Mouse (Mus musculus) myocyte (in vitro differentiated cells): ENCODE measurements at regions not wholly inside any gene's neighbourhood (a gene's known extent, or its start where the extent isn't known, plus 50 kb on each side); places are given as distances from the start of the nearest gene placed in this dataset.

ENCODE experiments used
- H3K27me3 ChIP-seq: one replicate; pipeline ENCODE4 v1.6.1; 2011; ENCODE audit not compliant: control insufficient read depth, insufficient read depth, insufficient read length
- H3K36me3 ChIP-seq: one replicate; pipeline ENCODE4 v1.6.1; 2011; ENCODE audit not compliant: control insufficient read depth, insufficient read depth
- H3K4me2 ChIP-seq: one replicate; pipeline ENCODE4 v1.6.1; 2011; ENCODE audit warnings: low read depth, control low read depth
- H3K4me3 ChIP-seq: one replicate; pipeline ENCODE4 v1.5.1; 2011; ENCODE audit warnings: mild to moderate bottlenecking, control low read depth, moderate library complexity
- H3K79me2 ChIP-seq: one replicate; pipeline ENCODE4 v1.6.1; 2011; ENCODE audit not compliant: control insufficient read depth, insufficient read depth
- H3ac ChIP-seq: one replicate; pipeline ENCODE4 v1.6.1; 2011; ENCODE audit not compliant: control insufficient read depth, insufficient read length
- CEBPB ChIP-seq: IDR thresholded peaks from 2 replicates; pipeline ENCODE4 v1.6.1; 2011; ENCODE audit warnings: mild to moderate bottlenecking, moderate library complexity; ENCODE audit not compliant: poor library complexity, insufficient read depth, severe bottlenecking
- E2F4 ChIP-seq: IDR thresholded peaks from one replicate; pipeline ENCODE4 v1.6.1; 2011; ENCODE audit warnings: mild to moderate bottlenecking, control low read depth, moderate library complexity; ENCODE audit not compliant: insufficient read depth
- MAX ChIP-seq: IDR thresholded peaks from one replicate; pipeline ENCODE4 v1.6.1; 2011; ENCODE audit warnings: low read depth, mild to moderate bottlenecking, control low read depth
- MYOD1 ChIP-seq, 3 experiments: IDR thresholded peaks; one replicate each; pipeline ENCODE4 v1.6.1; 2011; ENCODE audit warnings: control low read depth in 2 of 3, low read depth in 2 of 3, mild to moderate bottlenecking in 2 of 3, moderate library complexity in 1 of 3; ENCODE audit not compliant: insufficient read length in 2 of 3, control insufficient read depth in 1 of 3
- MYOG ChIP-seq, 3 experiments: IDR thresholded peaks; one replicate each; pipeline ENCODE4 v1.6.1; 2011; ENCODE audit warnings: control low read depth in 2 of 3, low read depth in 2 of 3, mild to moderate bottlenecking in 2 of 3; ENCODE audit not compliant: insufficient read length in 2 of 3, control insufficient read depth in 1 of 3, insufficient read depth in 1 of 3
- POLR2A ChIP-seq: IDR thresholded peaks from one replicate; pipeline ENCODE4 v1.6.1; 2011; ENCODE audit warnings: low read depth, mild to moderate bottlenecking, control low read depth, moderate library complexity; ENCODE audit not compliant: insufficient read length
- POLR2AphosphoS2 ChIP-seq: IDR thresholded peaks from one replicate; pipeline ENCODE4 v1.6.1; 2011; ENCODE audit warnings: low read depth, control low read depth; ENCODE audit not compliant: insufficient read length
- REST ChIP-seq: IDR thresholded peaks from one replicate; pipeline ENCODE4 v1.6.1; 2011; ENCODE audit warnings: mild to moderate bottlenecking, control low read depth, moderate library complexity; ENCODE audit not compliant: insufficient read depth, insufficient read length
- SRF ChIP-seq: IDR thresholded peaks from one replicate; pipeline ENCODE4 v1.6.1; 2011; ENCODE audit warnings: low read depth; ENCODE audit not compliant: control insufficient read depth, insufficient read length
- TCF12 ChIP-seq: IDR thresholded peaks from one replicate; pipeline ENCODE4 v1.6.1; 2011; ENCODE audit warnings: mild to moderate bottlenecking, control low read depth; ENCODE audit not compliant: poor library complexity, insufficient read depth, severe bottlenecking
- TCF3 ChIP-seq: IDR thresholded peaks from one replicate; pipeline ENCODE4 v1.6.1; 2011; ENCODE audit warnings: low read depth, control low read depth; ENCODE audit not compliant: insufficient read length
- USF1 ChIP-seq: IDR thresholded peaks from one replicate; pipeline ENCODE4 v1.6.1; 2011; ENCODE audit warnings: low read depth, mild to moderate bottlenecking, control low read depth, moderate library complexity

DNA sequence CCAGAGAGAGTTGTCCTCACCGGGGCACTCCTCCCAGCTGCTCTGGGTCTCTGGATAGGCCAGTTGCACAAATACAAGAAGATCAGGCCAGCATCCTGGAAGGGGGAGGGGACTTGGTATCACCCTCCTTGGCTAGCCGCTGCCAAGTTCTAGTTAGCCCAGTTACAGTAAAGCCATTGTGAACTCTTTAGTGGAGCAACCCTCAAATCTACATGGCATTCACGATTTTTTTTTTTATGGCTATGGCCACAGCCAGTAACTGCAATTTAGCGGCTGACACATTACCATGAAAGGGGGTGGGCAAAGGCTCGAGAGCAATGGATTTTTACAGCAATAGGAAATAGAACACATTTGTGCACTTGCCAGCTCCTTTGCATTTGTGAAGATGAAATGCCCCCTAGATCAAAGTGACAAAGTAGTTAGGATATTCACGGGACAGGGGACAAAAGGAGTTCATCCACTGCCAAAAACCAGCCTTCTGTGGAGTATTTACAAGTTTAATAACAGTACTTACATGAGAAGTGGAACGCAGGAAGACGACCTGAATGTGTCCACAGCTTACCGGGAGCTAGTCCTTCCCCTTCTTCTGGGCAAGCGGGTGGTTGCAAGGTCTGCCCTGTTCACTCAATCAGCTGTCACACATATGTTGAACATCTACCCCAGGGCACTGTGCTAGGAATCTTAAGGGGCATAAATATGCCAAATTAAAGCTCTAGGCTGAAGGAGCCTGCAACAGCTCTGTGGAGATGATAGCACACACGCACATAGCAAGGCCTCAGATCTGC, 177.9 kb upstream of the Dio2 start:
- Histone ChIP-seq H3K27me3 (no peaks in the 10 kb centered on the region), H3ac (no peak overlapping the region), H3K36me3 (no peaks in the 10 kb centered on the region), H3K4me3 (no peak overlapping the region), H3K79me2 (no peaks in the 10 kb centered on the region), H3K4me2 (peak overlapping the region; percentile 18)
- TF ChIP-seq MYOD1 (IDR thresholded peaks at IDR 0.05; ENCODE audit: control insufficient read depth in 1 of 3, insufficient read length in 2 of 3, low read depth in 2 of 3) (no peak), REST (no peak), E2F4 (no peak), POLR2A (no peak), MYOG (IDR thresholded peaks at IDR 0.05; ENCODE audit: control insufficient read depth in 1 of 3, insufficient read depth in 1 of 3, insufficient read length in 2 of 3, low read depth in 2 of 3) (no peak), MAX (no peak)

DNA sequence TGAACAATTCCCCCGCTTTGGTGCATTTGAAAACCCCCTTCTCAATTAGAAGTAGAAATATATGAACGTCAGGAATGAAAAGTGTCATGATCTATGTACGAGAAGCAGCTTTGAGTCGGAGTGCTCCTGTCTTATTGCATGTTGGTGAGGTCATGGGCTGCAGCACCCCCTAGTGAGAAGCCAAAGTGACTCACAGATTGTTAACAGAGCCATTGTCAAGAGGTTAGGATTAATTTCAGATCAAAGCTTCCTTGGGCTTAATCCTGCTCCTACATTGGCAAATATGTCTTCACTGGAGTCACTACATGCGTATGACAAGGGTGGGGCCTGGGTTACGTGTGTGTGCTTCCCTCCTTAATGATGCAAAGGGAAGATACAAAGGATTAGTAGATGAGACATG, 165.8 kb upstream of the Dio2 start:
- no peak for TF ChIP-seq USF1
- TF ChIP-seq REST: no peak
- TF ChIP-seq MYOG (IDR thresholded peaks at IDR 0.05; ENCODE audit: control insufficient read depth in 1 of 3, insufficient read depth in 1 of 3, insufficient read length in 2 of 3, low read depth in 2 of 3): no peak
- TF ChIP-seq TCF12: no peak
- H3K79me2 ChIP-seq: no peaks in the 10 kb centered on the region

DNA sequence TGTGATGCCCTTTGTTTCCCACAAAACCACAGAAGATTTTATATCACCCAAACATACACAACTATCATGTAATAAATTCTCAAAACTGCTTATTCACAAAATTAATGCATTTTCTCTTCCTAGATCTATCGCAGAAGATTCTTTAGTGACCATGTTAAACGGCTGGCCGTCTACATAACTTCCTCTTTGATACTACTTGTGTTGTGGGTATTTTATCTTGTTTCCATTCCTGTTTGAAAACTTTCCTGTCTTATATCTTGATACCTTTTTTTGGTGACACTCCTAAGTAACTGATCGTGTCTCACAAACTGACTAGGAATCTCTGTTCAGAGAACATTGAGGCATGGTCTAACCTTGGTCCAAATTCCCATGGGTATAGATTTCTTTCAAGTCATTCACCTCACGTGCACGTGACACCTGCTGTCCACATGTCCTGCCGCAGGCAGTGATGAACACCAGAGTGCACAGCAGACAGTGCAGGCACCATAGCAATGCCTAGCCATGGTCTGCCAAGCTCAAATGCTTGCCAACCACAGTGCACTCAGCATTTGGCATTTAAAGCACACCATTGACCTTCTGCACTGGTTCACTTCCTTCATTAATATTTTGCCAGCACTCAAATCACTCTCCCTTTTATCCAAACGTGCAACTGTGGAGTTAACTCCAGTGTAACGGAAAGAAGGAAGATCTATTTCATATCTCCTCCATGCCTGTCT, 155.6 kb upstream of the Dio2 start:
- no peak overlapping the region for H3ac ChIP-seq
- H3K27me3 ChIP-seq: no peaks in the 10 kb centered on the region
- H3K4me3 ChIP-seq: no peak overlapping the region
- H3K4me2 ChIP-seq: no peak overlapping the region
- no peaks in the 10 kb centered on the region for H3K79me2 ChIP-seq
- TF ChIP-seq E2F4 (no peak), USF1 (no peak), MYOD1 (IDR thresholded peaks at IDR 0.05; ENCODE audit: control insufficient read depth in 1 of 3, insufficient read length in 2 of 3, low read depth in 2 of 3) (no peak), POLR2AphosphoS2 (no peak), MYOG (IDR thresholded peaks at IDR 0.05; ENCODE audit: control insufficient read depth in 1 of 3, insufficient read depth in 1 of 3, insufficient read length in 2 of 3, low read depth in 2 of 3) (no peak), MAX (no peak), CEBPB (no peak), TCF12 (no peak), TCF3 (no peak), SRF (no peak), POLR2A (no peak), REST (no peak)
- H3K36me3 ChIP-seq: no peaks in the 10 kb centered on the region

More for the DNA sequence above, 165.8 kb upstream of the Dio2 start:
- H3ac ChIP-seq: no peak overlapping the region
- H3K36me3 ChIP-seq: no peaks in the 10 kb centered on the region
- H3K27me3 ChIP-seq: no peaks in the 10 kb centered on the region
- H3K4me2 ChIP-seq: peak overlapping the region; percentile 25
- no peak overlapping the region for H3K4me3 ChIP-seq

DNA sequence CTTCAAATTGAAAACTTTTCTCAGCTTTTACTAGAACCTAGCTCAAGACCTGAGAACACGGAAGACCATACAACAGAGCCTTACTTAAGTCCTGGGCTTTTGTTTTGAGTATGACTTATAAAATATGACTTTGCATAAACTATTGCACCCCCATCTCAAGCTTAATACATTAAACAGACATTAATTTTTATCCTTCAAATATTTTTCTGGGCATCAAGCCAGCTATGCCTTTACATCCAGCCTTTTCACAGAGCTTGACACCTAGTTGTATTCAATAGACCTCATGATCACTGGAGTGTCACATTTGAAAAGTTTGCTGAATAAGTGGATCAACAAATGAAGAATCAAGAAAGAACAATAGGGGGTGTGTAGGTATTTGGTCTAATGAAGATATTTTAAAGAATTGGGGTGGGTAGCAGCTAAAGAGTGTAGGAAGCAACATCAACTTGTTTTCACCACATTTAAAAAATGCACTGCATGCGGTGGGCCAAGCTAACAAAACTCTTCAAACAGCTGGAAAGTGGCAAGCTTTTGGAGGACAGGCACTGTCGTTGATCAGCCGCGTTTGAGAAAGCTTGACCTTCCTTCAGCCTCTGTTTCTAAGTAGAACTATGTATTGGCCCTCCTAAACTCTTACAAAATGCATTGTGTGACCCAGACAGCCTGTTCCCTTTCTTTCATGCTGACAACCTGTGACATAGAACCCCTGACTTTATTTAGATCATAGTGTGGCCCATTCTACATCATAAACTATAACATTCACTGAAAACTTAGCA, 138.2 kb upstream of the Dio2 start:
- TF ChIP-seq MAX: no peak
- no peak for TF ChIP-seq TCF12
- no peak for TF ChIP-seq POLR2A
- TF ChIP-seq POLR2AphosphoS2: no peak
- no peak for TF ChIP-seq TCF3
- no peak for TF ChIP-seq MYOD1 (IDR thresholded peaks at IDR 0.05; ENCODE audit: control insufficient read depth in 1 of 3, insufficient read length in 2 of 3, low read depth in 2 of 3)
- TF ChIP-seq MYOG (IDR thresholded peaks at IDR 0.05; ENCODE audit: control insufficient read depth in 1 of 3, insufficient read depth in 1 of 3, insufficient read length in 2 of 3, low read depth in 2 of 3): no peak
- no peak for TF ChIP-seq E2F4
- Histone ChIP-seq H3K4me2 (no peak overlapping the region), H3ac (no peak overlapping the region), H3K36me3 (no peaks in the 10 kb centered on the region), H3K79me2 (no peaks in the 10 kb centered on the region), H3K27me3 (no peaks in the 10 kb centered on the region), H3K4me3 (no peak overlapping the region)

DNA sequence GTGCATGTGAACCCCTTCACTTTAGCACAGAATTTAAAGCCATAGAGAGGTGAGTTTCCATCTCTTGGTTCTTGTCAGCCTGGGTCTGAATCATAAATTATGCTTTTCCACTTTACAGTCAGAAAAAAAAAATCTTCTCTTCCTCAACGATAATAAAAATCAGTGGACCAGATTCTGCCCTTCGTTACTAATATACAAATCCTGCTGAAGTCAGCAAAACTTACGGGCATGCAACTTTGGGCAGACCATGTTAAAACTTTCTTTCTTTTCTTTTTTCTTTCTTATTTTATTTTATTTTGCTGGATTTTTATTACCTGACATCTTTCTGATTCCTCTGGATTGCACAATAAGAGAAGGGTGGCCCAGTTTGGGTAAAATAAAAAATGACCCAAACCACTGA, 136.6 kb upstream of the Dio2 start:
- no peak for TF ChIP-seq TCF12

More for the DNA sequence above, 136.6 kb upstream of the Dio2 start:
- Histone ChIP-seq H3K4me3 (no peak overlapping the region), H3ac (no peak overlapping the region), H3K4me2 (no peak overlapping the region), H3K27me3 (no peaks in the 10 kb centered on the region), H3K36me3 (no peaks in the 10 kb centered on the region), H3K79me2 (no peaks in the 10 kb centered on the region)
